Mouse (Mus musculus) cerebellum, adult 18-20 months (tissue): ENCODE results near the gene Emc3.
A peak's percentile ranks its signal among the peaks of the same experiment; 100 is the strongest.

ENCODE experiments used
- DNase-seq, 2 experiments: peaks; one replicate each; pipeline ENCODE4 v3.0.0; 2021

The Emc3 gene

GRCm38 (mm10) chr6:113530932-113531839, at the start of gene Emc3, which contains the start of gene Fancd2:
Gene Emc3 (minus strand): TSS chr6:113531652.
Gene Fancd2 (plus strand): TSS chr6:113531682.
- DNase-seq: peak; percentile 87 to 96

DNA sequence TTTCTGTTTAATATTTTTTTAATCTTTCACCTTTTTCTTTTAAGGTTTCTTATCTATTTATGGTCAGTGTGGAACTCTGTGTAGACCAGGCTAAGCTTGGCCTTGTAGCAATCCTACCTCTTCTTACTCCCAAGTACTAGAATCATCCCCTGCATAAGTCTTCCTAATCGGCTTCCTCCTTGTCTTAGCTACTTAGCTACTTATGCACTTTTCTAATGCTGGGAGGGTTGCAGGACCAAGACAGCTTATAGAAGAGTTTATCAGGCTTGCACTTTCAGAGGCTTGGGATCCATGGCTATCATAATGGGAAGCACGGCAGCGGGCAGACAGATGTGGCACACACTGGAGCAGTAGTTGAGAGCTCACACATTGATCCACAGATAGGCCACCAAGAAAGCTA, 47.9 kb upstream of the Emc3 start:
- no peak for DNase-seq

GRCm38 (mm10) chr6:113576044-113576443, 44.6 kb upstream of the Emc3 start:
- DNase-seq: no peak

- no peak for DNase-seq
These were observed 33.1 kb upstream of the Emc3 start for GRCm38 (mm10) chr6:113564557-113564956.

- no peak for DNase-seq
These were observed 28.3 kb upstream of the Emc3 start for GRCm38 (mm10) chr6:113559736-113560135.

- no peak for DNase-seq
These were observed 12.5 kb upstream of the Emc3 start for GRCm38 (mm10) chr6:113543906-113544481.

DNA sequence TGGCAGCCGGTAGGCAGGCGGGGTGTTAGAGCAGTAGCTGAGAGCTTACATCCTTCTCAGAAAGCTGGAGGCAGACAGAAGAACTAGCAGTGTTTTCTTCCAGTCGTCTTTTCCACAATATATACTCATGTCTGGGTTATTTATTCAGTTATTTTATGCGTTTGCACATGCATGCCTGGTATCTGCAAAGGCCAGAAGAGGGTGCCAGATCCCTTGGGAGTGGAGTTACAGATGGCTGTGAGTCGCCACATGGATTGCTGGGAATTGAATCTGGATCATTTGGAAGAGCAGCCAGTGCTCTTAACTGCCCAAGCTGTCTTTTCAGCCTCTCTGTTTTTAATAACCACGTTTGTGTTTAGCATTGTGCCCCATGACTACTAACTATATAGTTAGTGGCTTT, 10.2 kb upstream of the Emc3 start:
- no peak for DNase-seq

DNA sequence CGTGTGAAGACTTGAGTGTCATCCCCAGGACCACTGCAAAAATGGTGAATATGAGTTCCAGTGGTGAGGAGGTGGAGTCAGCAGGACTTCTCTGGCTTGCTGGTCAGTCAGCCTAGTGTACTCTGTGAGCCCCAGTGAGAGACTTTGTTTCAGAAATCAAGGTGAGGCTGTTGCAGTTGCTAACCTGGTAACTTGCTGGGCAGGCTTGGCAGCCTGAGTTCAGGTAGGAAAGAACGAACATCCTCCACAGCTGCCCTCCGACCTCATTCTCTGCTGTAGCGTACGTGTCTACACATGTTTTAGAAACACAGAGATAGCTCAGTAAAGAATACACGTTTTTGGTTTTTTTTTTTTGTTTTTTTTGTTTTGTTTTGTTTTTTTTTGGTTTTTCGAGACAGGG, 3.4 kb upstream of the Emc3 start:
- DNase-seq: no peak

- DNase-seq: no peak
These were observed 470 bp upstream of the Emc3 start for GRCm38 (mm10) chr6:113531840-113532404.

- no peak for DNase-seq
These were observed 8.0 kb downstream of the Emc3 start for GRCm38 (mm10) chr6:113523420-113523819.

DNA sequence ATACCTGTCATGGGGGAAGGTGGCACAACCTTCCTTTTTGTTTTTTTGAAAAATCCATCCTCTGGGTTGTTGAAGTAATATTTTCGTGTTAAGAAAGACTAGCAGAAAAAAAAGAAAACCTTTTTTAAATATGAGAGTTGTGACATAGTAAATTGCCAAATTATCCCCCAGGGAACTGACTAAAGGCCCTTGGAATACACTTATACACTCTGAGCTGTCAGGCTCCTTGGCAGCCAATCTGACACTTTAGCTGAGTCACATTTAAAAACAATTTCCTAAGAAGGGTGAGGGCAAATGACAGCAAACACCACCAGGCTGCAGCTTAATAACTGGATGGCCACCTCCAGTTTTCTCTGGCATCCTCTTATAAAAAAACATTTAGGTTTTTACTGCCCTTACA, 9.1 kb downstream of the Emc3 start:
- DNase-seq: no peak

DNA sequence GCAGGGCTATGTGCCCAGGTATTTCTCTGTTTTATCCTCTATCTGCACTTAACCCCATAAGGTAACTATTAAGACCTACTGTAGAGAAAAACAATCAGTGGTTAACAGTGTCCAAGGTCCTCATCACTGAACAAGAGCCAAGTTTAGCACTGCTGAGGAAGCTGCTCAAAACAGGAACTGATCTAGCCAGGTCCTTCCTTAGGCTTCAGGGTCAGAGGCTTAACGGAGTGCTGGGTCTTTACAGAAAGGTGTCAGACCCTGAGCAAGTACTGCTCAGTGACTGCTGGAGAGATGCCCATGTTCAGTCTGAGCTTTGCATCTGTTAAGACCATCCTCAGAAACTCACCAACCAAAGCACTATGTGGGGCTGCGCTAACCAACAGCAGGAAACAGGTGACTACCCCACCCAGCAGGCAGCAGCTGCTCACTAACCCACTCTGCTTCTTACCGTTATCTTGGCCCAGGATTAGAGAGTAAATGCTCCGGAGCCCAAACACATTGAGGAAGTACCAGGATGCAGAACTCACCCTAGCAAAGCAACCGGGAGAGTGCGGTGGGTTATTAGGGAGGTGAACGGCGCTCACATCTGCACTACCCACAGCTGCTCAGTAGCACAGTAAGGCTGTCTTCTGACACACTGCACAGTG, 13.9 kb downstream of the Emc3 start:
- no peak for DNase-seq

- no peak for DNase-seq
These were observed 16.9 kb downstream of the Emc3 start for GRCm38 (mm10) chr6:113514600-113514999.

DNA sequence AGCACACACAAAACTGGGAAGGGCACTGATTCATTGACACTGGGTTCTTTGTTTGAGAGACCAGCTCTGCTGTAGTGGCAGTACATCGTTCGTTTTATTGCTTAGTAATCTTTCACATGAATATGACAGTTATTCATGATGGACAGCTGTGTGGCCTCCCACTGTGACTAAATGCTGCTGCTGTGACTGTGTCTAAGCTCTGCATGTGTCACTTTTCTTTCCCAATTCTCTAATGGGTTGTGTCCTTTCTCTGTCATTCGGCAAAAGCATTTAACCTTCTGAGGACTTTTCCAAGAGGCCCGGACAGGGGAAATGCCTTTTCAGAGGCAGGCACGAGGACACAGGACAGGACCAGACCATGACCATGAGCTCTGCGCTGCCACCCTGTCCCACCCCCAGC, 17.5 kb downstream of the Emc3 start:
- DNase-seq: no peak

DNA sequence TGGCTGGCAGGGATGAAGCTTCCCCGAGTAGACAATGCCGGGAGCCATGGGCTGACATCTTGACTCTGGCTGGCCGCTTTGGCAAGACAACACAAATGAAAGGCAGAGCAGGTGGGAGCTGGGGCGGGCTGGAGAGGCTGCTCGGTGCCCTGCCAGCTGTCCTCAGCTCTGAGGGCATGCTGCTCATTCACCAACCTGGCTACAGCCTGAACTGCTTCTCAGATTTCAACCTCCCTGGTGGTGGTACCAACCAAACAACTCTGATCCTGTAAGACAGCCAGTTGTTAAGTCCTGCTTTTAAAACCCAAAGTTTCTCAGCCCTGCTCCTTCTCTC, 22.5 kb downstream of the Emc3 start:
- DNase-seq: peak; percentile 74 to 86

DNA sequence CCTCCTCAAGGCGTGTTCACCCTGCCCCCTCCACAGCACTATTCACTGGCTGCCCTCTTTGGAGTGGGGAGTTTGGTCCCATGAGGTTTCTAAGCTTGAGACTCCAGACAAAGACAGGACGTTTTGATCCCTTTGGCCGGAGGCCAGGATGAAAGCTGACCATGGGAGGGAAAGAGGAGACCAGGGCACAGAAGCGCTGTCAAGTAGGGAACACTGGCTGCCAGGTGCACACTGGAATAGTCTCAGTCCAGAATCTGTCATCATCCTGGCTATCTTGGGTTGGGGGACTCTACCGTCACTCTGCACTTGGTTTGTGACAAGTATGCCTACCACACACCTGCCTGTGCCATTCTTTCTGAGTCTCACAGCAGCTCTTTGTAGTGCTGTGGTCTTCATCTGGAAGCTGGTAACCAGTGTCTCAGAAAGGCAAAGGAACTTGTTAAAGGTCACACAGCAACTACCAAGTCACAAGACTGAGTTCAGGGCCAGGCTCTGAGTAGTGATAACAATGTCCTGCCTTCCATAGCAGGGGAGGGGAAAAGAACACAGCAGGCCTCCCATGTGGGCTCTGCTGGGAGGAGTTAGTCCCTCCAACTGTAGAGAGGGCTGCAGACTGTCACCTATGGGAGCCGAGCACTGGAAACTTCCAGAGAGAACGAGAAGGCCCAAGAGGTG, 23.0 kb downstream of the Emc3 start:
- no peak for DNase-seq

- no peak for DNase-seq
These were observed 24.3 kb downstream of the Emc3 start for GRCm38 (mm10) chr6:113507130-113507529.

- no peak for DNase-seq
These were observed 25.8 kb downstream of the Emc3 start for GRCm38 (mm10) chr6:113505689-113506088.

DNA sequence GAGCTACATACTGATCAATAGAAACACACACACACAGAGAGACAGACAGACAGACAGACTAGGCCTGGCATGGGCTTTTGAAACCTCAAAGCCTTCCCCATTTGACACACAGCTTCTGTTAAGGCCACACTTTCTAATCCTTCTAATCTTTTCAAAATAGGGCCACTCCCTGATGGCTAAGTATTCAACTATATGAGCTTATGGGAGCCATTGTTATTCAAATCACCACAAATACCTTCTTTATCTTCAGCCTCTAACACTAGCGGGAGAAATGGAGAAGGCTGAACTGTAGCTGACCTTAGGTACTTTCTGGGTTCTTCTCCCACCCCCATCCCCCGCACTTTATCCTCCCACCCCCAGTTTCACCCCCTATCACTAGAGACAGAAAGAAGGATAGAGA, 28.7 kb downstream of the Emc3 start:
- DNase-seq: no peak

DNA sequence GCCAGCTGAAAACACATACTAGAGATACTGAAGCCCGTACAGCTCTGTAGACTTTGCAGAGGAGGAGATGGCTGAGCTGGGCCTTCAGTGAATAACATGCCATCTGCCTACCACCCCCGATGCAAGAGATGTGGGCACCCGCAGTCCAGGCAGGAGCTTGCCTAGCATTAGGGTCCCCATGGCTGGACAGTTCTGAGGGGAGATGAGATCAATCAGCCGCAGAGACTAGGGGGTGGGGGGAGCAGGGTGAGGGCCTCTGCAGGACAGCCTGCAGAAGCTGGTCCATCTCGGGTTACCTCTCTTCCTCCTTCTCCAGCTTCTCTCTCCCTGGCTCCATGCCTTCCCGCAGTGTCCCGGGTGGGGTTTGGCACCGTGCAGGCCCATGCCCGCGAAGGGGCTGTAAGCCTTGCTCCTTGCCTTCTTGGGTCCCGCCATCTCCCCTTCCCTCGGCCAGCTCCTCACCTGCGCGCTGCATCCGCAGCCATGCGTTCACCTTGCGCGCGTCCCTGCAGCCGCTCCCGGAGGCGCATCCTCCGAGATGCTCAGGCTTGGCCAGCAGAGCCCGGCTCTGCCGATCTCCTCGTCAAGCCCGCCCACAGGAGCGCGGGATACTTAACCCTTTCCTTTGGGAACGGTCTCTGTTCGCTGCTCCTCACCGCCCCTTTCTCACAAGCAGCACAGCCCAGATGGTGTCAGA, 29.9 kb downstream of the Emc3 start, which contains the start of gene Prrt3:
TSS of gene Prrt3 (minus strand) at position 544 of the 697 bp plus-strand sequence.
- peak; percentile 84 to 87 for DNase-seq

GRCm38 (mm10) chr6:113499346-113499745, 32.1 kb downstream of the Emc3 start:
- DNase-seq: no peak

GRCm38 (mm10) chr6:113495071-113495675, 36.3 kb downstream of the Emc3 start:
- no peak for DNase-seq
